ENCODE assay signal across 21 mouse cellular contexts in the genomic region with DNA sequence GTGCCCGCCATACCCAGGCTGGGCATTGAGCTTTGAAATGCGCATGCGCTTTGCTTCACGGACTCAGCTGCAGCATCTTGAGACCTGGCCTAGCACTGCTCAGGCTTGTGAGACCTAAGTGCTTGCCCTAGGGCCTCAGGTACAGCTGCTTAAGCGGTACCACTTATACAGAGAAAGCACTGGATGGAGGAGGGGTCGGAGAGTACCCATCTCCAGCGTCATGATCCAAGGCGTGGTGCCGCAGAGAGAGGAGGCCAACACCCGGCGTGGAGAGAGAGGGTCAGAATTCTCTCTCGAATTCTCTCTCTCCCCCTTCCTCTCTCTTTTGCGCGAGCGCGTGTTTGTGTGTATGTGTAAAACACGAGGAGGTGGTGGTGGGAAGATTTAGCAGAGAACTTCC. TPM values are rescaled to one million over a fixed set of nuclear protein-coding genes. Genes with fewer than 3 reads are reported as not detected.
DNase-seq lines count a peak whose midpoint lies in the region; ATAC-seq lines count a peak whose summit lies in the region.
"Had no signal": no experiment of that assay in that cellular context is flagged by ENCODE, and none has a peak within 500 bp of the region (broad histone marks: within the 10 kb centered on the region; RNA-seq: fewer than 3 reads in every experiment).

No protein-coding gene starts in this region.

- no peak for ATAC-seq in kidney, embryonic 16.5 days (ENCODE audit: low FRiP score, low TSS enrichment)
- ATAC-seq: activated CD4-positive, CD25-positive, alpha-beta regulatory T cell, adult 4 months; CD4-positive, CD25-positive, alpha-beta regulatory T cell, adult 4 months had no signal

- peaks cover 4% of the 10 kb centered on the region for H3K9me3 ChIP-seq in kidney, embryonic 16.5 days (ENCODE audit: low read length)
- H3K9me3 ChIP-seq: lung, embryonic 15.5 days had no signal

- no peak overlapping the region for H3K9ac ChIP-seq in kidney, embryonic 16.5 days (replicated peaks; ENCODE audit: low read length)
- H3K9ac ChIP-seq: forebrain, embryonic 12.5 days; hindbrain, embryonic 12.5 days; limb, embryonic 12.5 days; liver, embryonic 14.5 days; lung, embryonic 15.5 days; neural tube, embryonic 12.5 days had no signal

- H3K27me3 ChIP-seq in kidney, embryonic 16.5 days (ENCODE audit: insufficient read depth, low read length): no peaks in the 10 kb centered on the region
- H3K27me3 ChIP-seq: forebrain, embryonic 12.5 days; hindbrain, embryonic 12.5 days; limb, embryonic 12.5 days; lung, embryonic 15.5 days; neural tube, embryonic 12.5 days had no signal

- no peak overlapping the region for H3K4me2 ChIP-seq in kidney, embryonic 16.5 days (replicated peaks; ENCODE audit: low read depth, low read length)
- H3K4me2 ChIP-seq: forebrain, embryonic 12.5 days; hindbrain, embryonic 12.5 days; limb, embryonic 12.5 days; lung, embryonic 15.5 days; neural tube, embryonic 12.5 days had no signal

- no peaks in the 10 kb centered on the region for H3K36me3 ChIP-seq in kidney, embryonic 16.5 days (ENCODE audit: insufficient read depth, low read length)
- H3K36me3 ChIP-seq: forebrain, embryonic 12.5 days; hindbrain, embryonic 12.5 days; limb, embryonic 12.5 days; lung, embryonic 15.5 days; neural tube, embryonic 12.5 days had no signal

- H3K27ac ChIP-seq in kidney, embryonic 16.5 days (ENCODE audit: low read length): no peak overlapping the region
- H3K27ac ChIP-seq: forebrain, embryonic 12.5 days; hindbrain, embryonic 12.5 days; limb, embryonic 12.5 days; liver, embryonic 14.5 days; lung, embryonic 15.5 days; midbrain, embryonic 10.5 days; neural tube, embryonic 12.5 days had no signal

- H3K4me1 ChIP-seq in kidney, embryonic 16.5 days (ENCODE audit: insufficient read depth, low read length): peaks cover 11% of the 10 kb centered on the region
- H3K4me1 ChIP-seq: forebrain, embryonic 12.5 days had no signal

- H3K4me3 ChIP-seq in kidney, embryonic 16.5 days (ENCODE audit: low read length): no peak overlapping the region
- H3K4me3 ChIP-seq: forebrain, embryonic 12.5 days; hindbrain, embryonic 12.5 days; limb, embryonic 12.5 days; lung, embryonic 15.5 days; midbrain, embryonic 10.5 days; neural tube, embryonic 12.5 days had no signal

- peak; percentile 0 for DNase-seq in adrenal gland, postnatal 10 days
- no peak for DNase-seq in adrenal gland, postnatal 14 days
- DNase-seq in kidney, postnatal 25 days: peak; percentile 1 to 22
- peak; percentile 11 to 58 for DNase-seq in spleen, postnatal 4 days (ENCODE audit: low spot score in 2 of 2)
- no peak for DNase-seq in spleen, adult 12 weeks (ENCODE audit: low spot score)
- peak; percentile 37 for DNase-seq in testis, postnatal 10 days (ENCODE audit: low spot score)
- no peak for DNase-seq in MN1 (ENCODE audit: low spot score)
- DNase-seq: cerebellum, adult 18-20 months; embryo, embryonic 11 days; kidney, adult 18-20 months; thymus, adult 2 months had no signal

- whole genome bisulfite sequencing in kidney, embryonic 16.5 days: 96% methylated on average over 17 of the region's 17 CpGs

RNA-seq across cellular contexts. Expression of gene Zfp36l2, which starts 12.6 kb away (rescaled TPM):
- total RNA-seq in adrenal gland, postnatal 10 days (2021): 100 to 1,000 TPM in 1 of 2 experiments, 10 to 100 TPM in 1; 67.0 to 122 TPM
- 73.8 and 85.4 TPM in 2 replicates for total RNA-seq in adrenal gland, postnatal 14 days (2021)
- 9.5 and 11.4 TPM in 2 replicates for polyA plus RNA-seq in kidney, embryonic 16.5 days (2015; fragmentation: Nextera tagmentation; extraction: Ambion mirVana)

Comparison
In these comparisons a context has a peak if more than half of its experiments do, and no peak if none do; other contexts are left out.
1. DNase-seq: peak in adrenal gland, postnatal 10 days (single experiment), kidney, postnatal 25 days (2 of 2), spleen, postnatal 4 days (2 of 2) and testis, postnatal 10 days (single experiment); none in adrenal gland, postnatal 14 days (single experiment), spleen, adult 12 weeks (single experiment) and MN1 (single experiment).